Mouse (Mus musculus) kidney, postnatal 36 days (tissue): ENCODE data around the gene Gen1.

Experiments used
- DNase-seq, 2 experiments: peaks; one replicate each; pipeline ENCODE4 v3.0.0; 2021 to 2022; ENCODE audit warnings: mixed read lengths in 2 of 2

The Gen1 gene

GRCm38 (mm10) chr12:11223090-11223489 is 42.5 kb downstream of the Gen1 start:
- DNase-seq: peak in 1 of 2 experiments; percentile 8

GRCm38 (mm10) chr12:11222566-11222965 is 43.0 kb downstream of the Gen1 start:
- no peak for DNase-seq

DNA sequence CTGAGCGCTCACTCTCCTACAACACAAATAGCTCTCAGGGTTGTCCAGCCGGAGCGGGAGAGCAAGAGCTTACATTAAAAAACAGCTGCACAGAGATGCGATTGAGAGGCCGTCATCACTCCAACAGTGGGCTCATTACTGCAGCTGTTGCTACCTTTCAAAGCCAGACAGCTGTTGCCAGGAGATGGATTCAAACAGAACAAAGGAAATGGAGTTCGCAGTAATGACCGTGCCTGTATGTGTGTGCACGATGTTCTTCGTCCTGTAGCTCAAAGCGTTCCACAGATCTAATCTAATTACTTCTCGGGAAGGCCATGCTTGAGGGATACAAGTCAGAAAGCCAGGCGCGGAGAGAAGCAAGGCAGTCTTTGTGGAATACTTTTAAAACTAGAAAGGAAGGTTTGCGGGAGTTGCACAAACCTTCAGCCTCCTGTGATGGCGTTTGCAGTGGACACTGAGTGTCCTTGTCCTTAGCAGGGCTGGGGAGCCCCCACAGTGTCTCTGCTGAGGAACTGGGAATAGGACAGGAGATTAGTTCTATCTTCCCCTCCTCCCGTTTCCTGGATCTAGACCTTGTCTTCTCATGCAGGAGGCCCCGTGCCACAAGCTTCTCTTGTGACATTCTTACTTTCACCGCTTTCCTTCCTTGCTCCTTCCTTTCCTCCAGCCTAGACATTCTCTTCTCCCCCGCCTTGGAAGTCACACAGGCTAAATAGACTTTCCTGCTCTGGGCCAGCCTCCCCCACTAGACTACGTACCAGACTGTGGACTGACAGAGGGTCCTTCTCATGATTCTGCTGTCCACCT is 43.9 kb downstream of the Gen1 start:
- DNase-seq: no peak

- no peak for DNase-seq
Measured at GRCm38 (mm10) chr12:11217726-11218250, 47.8 kb downstream of the Gen1 start.

DNA sequence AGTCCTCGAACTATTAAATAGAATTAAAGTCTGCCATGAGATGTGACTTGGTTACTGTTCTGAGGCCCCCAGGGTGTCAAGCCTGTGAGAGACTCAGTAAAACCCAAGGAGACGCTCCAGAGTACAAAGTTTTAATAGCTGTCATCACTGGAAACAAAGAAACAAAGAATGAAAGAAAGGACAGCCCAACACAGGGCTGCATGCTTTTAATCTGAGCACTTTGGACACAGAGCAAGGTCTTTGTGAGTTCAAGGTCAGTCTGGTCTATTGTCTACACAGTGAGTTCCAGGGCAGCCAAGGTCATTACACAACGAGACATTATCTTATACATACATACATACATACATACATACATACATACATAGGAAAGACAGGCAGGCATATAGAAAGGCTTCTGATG is 49.1 kb downstream of the Gen1 start:
- DNase-seq: no peak

- no peak for DNase-seq
Measured at GRCm38 (mm10) chr12:11215555-11215954, 50.0 kb downstream of the Gen1 start.

DNA sequence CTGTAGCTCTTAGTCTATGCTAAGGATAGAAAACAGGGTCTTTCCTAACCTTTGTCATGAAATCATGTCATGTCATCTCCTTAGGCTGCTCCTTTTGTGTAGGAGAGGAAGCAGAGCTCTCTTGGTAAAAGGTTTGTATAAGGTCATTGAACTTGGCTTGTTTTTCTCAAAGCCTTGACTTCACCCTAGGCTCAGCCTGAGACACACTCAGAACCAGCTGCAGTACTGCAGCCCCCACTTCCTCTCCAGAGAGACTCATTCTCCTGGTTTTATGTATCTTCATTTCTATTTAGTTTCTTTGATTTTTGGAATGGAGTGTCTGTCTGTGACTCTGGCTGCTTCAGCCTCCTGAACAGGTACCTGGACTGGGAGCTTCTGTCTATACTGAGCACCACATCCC is 50.8 kb downstream of the Gen1 start:
- DNase-seq: no peak

DNA sequence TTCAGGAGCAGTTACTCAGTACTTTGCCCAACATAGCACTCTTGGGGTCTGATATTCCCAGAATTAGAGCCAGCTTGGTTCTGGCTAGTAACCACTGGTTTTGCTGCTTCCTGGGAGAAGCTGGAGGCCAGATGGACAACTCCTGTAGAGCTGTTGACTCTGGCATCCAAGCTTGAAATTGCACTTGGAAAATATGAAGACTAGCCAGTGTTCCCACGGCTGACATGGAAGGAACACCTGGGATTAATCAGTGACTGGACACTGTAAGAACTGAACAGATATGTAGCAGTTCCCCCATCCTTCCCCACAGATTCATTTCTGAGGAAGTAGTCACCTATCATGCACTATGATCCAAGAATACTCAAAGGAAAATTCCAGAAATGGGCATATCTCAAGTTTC is 52.7 kb downstream of the Gen1 start:
- no peak for DNase-seq

GRCm38 (mm10) chr12:11210361-11210760 is 55.2 kb downstream of the Gen1 start:
- DNase-seq: no peak

- DNase-seq: no peak
Measured at GRCm38 (mm10) chr12:11209636-11210035, 56.0 kb downstream of the Gen1 start.

- DNase-seq: no peak
Measured at GRCm38 (mm10) chr12:11208872-11209271, 56.7 kb downstream of the Gen1 start, which contains the start of gene Msgn1. TSS of gene Msgn1 (minus strand) at chr12:11208972.

DNA sequence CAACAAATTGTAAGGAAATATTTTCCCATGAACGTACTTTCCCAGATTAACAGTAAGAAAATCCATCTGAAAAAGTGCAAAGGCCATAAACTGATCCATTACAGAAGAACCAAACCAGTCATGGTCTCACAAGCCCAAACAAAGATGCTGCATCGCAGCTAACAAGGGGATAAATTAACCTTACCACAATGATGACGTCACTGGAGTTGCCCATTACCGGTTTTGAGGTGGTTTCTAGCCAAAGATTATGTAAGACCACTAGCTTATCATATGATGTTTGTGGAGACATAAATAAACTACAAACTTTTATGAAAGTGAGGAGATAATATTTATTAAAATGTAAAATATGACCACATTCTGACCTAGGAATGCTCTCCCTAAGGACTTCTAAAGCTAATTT is 59.3 kb downstream of the Gen1 start:
- no peak for DNase-seq

DNA sequence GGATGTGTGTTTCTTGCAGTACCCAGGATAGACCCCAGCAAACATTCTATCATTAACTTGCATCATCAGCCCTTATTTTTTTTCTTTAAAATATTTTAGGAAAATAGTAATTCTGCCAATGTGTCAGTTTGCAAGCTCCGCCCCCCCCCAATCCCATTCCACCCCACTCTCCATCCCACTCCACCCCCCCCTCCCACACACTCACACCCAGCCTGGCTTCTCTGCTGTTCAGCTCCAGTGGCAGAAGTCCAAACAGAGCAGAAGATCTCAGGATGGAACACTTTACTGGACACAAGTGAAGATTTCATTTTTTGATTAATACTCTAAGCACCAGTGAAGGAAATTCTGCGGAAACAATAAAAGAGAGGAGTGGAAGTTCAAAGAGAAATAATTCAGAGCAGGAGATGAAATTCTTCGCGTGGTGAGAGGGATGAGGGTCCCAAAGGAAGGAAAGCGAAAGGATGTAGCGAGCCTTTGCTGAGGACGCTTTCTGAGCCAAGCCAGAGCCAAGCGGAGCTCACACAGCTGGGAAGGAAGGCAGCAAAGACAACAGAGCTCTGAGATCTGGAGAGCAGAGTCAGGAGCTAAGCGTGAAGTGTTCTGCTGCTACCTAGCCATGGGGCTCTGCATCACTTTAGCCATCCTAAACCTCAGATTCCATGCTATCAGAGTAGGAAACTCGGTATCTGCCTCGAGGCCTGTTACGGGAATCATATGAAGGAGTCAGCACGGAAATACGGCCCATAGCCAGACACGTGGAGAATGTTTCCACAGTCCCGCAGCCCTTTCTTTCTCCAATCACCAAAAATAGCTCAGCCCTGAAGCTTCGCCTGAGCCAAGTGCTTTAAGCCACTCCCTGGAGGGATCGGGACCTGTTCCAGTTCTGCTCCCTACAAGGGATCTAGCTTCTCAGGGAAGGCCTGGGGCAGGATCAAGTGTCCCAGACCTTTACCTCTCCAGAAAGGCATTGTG is 61.6 kb downstream of the Gen1 start:
- DNase-seq: peak; percentile 55 to 58

GRCm38 (mm10) chr12:11202476-11202875 is 63.1 kb downstream of the Gen1 start:
- DNase-seq: no peak

DNA sequence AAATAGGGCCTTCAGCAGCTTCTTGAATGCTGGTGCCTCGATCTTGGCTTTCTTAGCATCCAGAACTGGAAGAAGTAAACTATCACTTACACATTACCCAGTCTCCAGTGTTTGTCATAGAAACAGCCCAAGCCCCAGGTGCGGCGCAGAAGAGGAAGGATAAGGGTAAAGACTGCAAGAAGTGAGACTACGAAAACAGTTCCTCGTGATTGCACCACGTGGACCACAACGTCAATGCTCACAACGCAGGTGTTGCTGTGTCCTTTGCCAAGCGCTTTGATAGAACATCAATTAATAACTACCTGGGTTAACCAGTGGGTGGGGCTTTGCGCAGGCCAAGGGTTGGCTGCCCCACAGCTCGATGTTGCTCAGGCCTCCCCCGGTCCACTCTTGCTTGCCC is 64.9 kb downstream of the Gen1 start:
- no peak for DNase-seq

GRCm38 (mm10) chr12:11198551-11198950 is 67.0 kb downstream of the Gen1 start:
- no peak for DNase-seq

- no peak for DNase-seq
Measured at GRCm38 (mm10) chr12:11198026-11198425, 67.6 kb downstream of the Gen1 start.

- no peak for DNase-seq
Measured at GRCm38 (mm10) chr12:11196830-11197229, 68.8 kb downstream of the Gen1 start.

DNA sequence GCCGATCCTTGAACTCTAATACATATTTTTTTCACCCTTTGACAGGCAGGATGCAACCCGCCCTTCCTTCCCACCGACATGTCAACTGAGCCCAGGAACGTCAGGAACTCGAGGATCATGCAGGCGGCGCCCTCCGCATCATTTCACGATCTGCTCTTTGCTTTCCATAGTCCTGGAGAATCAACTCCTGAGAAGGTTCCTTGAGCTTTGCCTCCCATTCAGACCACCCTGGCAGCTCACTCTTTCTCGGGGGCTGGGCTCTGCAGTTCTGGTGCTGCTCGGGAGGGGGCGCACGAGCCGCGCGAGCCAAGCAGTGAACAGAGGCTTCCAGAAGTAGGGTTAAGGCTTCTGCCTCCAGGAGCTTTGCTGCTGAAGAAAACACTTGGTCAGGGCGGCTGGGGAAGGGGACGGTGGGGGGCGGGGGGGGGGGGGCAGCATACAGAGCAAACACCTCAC is 69.4 kb downstream of the Gen1 start:
- peak; percentile 60 to 83 for DNase-seq

DNA sequence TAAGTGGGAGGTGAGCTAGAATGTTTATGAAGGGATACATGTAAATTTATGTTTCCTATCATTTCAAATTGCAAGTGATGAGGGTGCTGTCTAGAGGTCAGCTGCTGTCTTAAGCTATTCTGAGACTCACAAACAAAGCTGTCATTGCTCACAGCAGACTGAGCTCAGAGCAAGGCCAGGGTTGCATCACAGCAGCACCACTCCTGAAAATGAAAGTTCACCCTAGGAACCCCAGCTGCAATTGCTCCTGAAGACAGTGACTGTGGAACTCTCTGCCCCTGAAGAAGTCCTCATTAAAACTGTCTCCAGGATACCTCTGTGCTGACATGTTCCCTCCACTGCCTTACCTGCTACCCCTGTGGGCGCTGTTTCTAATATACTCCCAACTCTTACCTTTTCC is 70.6 kb downstream of the Gen1 start:
- DNase-seq: peak in 1 of 2 experiments; percentile 10
